Mouse (Mus musculus) spleen, adult 2 months (tissue): ENCODE results near the gene Fabp3. TPM values are rescaled to one million over a fixed set of nuclear protein-coding genes. Genes with fewer than 3 reads are reported as not detected.

Experiments
- DNase-seq, 2 experiments: peaks; one replicate each; pipeline versions ENCODE4 v3.0.0 to v3.0.0-alpha.2; 2012 to 2021; ENCODE audit warnings: low spot score in 2 of 2, low read depth in 1 of 2
- H3K27ac ChIP-seq: fragments of 200-500 bp; 2 replicates; pipeline ENCODE4 v1.5.1; 2012; ENCODE audit warnings: low read length, inconsistent platforms; ENCODE audit not compliant: insufficient read depth
- H3K27me3 ChIP-seq: fragments of 200-500 bp; 2 replicates; pipeline ENCODE4 v1.6.1; 2012; ENCODE audit warnings: mild to moderate bottlenecking, moderate library complexity, low read length, inconsistent platforms; ENCODE audit not compliant: control insufficient read depth, insufficient read depth
- H3K36me3 ChIP-seq: fragments of 200-500 bp; 2 replicates; pipeline ENCODE4 v1.6.1; 2012; ENCODE audit warnings: mild to moderate bottlenecking, low read length, inconsistent platforms; ENCODE audit not compliant: control insufficient read depth, insufficient read depth
- H3K4me1 ChIP-seq: fragments of 200-500 bp; 2 replicates; pipeline ENCODE4 v1.6.1; 2011; ENCODE audit warnings: inconsistent platforms; ENCODE audit not compliant: control insufficient read depth, insufficient read depth, insufficient read length
- H3K4me3 ChIP-seq: fragments of 200-500 bp; 2 replicates; pipeline ENCODE4 v1.5.1; 2011; ENCODE audit warnings: mild to moderate bottlenecking, inconsistent platforms; ENCODE audit not compliant: insufficient read depth, insufficient read length; ENCODE audit errors: extremely low read depth
- CTCF ChIP-seq: fragments of 200-500 bp; IDR thresholded peaks from 2 replicates; pipeline ENCODE4 v1.5.1; 2011; ENCODE audit warnings: mild to moderate bottlenecking, inconsistent platforms; ENCODE audit not compliant: insufficient read depth, insufficient read length, insufficient replicate concordance; ENCODE audit errors: extremely low read depth
- POLR2A ChIP-seq: fragments of 200-500 bp; IDR thresholded peaks from 2 replicates; pipeline ENCODE4 v1.6.1; 2011; ENCODE audit warnings: low read depth, low read length, inconsistent platforms
- WGBS: fragments of 180-500 bp; shearing (Covaris S2); methylation state at CpG from one replicate; pipeline ENCODE4 v1.1.7; 2018; 5-methylcytosine and 5-hydroxymethylcytosine counted together
- polyA plus RNA-seq: library from polyadenylated mRNA; depleted of rRNA; stranded (reverse); fragments of >200 nt; gene quantifications from 2 replicates; pipeline ENCODE4 v1.2.3, GENCODE M21; 2012

The Fabp3 gene
- polyA plus RNA-seq, 1 experiment = 0.54 TPM

DNA sequence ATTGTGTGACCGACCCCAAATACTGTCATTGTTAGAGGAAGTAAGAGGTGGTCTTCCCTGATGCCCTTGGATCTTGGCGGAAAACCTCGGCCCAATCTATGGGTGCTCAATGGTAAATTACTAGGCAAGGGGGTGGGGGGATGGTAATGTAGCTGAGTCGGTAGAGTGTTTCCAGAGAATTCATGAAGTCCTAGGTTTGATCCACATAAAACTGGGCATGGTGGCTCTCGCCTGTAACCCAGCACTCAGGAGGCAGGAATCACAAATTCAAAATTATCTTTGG is 32.6 kb upstream of the Fabp3 start:
- Histone ChIP-seq H3K36me3 (no peaks in the 10 kb centered on the region), H3K27ac (no peak overlapping the region), H3K27me3 (peaks cover 12% of the 10 kb centered on the region; the same call in 1 of the 2 replicates), H3K4me1 (no peaks in the 10 kb centered on the region), H3K4me3 (no peak overlapping the region)
- no peak for DNase-seq
- TF ChIP-seq POLR2A = no peak
- no peak for TF ChIP-seq CTCF
- 67% methylated on average over 5 of the region's 5 CpGs for WGBS

DNA sequence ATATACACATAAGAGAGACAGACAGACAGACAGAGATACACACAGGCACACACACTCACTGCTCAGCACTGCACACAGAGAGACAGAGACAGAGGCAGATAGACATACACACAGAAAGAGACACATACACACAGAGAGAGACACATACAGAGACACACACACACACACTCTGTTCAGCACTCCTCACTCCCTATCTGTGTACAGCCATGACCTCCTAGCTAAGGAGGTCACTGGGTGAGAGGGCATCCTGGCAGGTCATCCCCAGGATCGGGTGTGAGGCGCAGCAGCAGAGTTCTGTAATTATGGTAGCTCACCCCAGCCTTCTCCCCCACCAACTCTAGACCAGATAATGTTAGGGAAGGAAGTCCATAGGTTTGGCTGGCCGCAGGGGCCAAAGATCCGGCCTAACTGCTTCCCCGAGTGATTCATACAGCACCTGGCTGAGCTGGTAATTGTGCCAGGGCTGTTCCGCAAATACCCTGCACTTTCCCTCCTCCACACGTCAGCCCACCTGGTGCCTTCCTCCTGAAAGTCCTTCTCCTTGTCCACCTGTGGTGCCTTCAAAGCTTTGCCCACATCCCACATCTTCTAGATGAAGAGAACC is 31.7 kb upstream of the Fabp3 start:
- Histone ChIP-seq H3K36me3 (no peaks in the 10 kb centered on the region), H3K27me3 (peaks cover 12% of the 10 kb centered on the region; the same call in 1 of the 2 replicates), H3K4me1 (no peaks in the 10 kb centered on the region), H3K27ac (no peak overlapping the region), H3K4me3 (no peak overlapping the region)
- no peak for DNase-seq
- 39% methylated on average over 7 of the region's 7 CpGs for WGBS
- TF ChIP-seq CTCF = no peak
- no peak for TF ChIP-seq POLR2A

DNA sequence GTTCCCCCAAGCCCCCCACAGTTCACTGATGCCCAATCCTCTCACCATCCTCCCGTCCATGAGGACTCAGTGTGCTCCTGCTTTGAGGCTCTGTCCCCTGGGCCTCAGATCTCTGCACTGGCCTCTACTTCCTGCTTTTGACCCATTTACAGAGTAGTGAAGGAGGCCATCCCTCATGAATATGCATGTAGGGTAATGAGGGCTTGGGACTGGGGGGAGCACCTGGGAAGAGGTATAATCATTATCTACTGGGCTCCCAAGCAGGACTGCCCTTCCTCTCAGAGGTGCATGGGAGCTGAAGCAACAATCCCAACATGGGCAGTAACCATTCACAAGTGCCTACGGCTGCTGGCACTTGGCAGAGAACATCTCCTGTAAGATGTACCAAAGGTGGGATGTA is 29.3 kb upstream of the Fabp3 start, which contains the start of gene Serinc2:
Serinc2 (minus strand) TSS at position 101 of the 400 bp plus-strand sequence.
- no peak for DNase-seq
- peaks cover 9% of the 10 kb centered on the region; the same call in 1 of the 2 replicates for H3K27me3 ChIP-seq
- no peak within 1 kb of the TSS for H3K27ac ChIP-seq
- no peak within 1 kb of the TSS for H3K4me3 ChIP-seq
- TF ChIP-seq CTCF = no peak
- no peak for TF ChIP-seq POLR2A
- H3K36me3 ChIP-seq = no peaks in the 10 kb centered on the region
- WGBS = 76% methylated on average over 2 of the region's 2 CpGs
- H3K4me1 ChIP-seq = no peaks in the 10 kb centered on the region

DNA sequence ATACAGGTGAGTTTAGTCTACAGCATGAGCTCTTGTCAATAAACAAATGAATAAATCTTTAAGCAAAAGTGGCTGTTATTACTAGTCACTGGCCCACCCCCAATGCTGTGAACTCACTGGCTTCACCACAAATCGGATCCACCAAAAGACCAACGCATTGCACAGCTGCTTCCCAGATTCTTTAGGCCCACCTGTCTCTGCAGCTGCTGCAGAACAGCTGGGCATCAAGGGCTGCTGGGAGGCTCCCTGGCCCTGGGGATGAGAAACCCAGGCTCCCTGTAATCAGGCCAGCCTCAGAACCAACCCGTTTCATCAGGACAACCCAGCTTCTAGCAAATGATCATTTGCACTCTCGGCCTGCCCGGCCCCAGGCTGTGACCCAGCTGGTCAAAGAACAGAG is 25.5 kb upstream of the Fabp3 start:
- no peak for DNase-seq
- no peak for TF ChIP-seq POLR2A
- TF ChIP-seq CTCF = no peak
- H3K4me1 ChIP-seq = no peaks in the 10 kb centered on the region
- no peak overlapping the region for H3K4me3 ChIP-seq
- WGBS = 73% methylated on average over 5 of the region's 5 CpGs
- H3K36me3 ChIP-seq = no peaks in the 10 kb centered on the region
- H3K27me3 ChIP-seq = no peaks in the 10 kb centered on the region
- no peak overlapping the region for H3K27ac ChIP-seq

DNA sequence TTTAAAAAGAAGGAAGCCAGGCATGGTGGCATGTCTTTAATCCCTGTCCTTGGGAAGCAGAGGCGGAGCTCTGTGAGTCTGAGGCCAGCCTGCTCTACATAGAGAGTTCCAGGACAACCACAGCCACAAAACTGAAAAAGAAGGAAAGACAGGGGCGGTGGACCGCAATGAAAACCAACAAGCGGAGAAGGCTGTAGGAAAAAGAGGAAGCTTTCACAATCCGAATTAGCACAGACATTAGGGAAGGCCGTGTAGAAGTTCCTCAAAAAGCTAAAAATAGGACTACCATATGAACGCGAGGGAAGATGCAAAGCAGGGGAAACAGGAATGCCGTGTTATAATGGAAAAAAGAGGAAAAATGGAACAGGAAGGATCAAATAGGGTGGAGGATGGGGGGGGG is 24.6 kb upstream of the Fabp3 start:
- no peaks in the 10 kb centered on the region for H3K36me3 ChIP-seq
- no peak overlapping the region for H3K27ac ChIP-seq
- no peaks in the 10 kb centered on the region for H3K4me1 ChIP-seq
- no peak for TF ChIP-seq CTCF
- no peak for TF ChIP-seq POLR2A
- H3K27me3 ChIP-seq = no peaks in the 10 kb centered on the region
- 9% methylated on average over 9 of the region's 9 CpGs for WGBS
- no peak for DNase-seq
- no peak overlapping the region for H3K4me3 ChIP-seq

DNA sequence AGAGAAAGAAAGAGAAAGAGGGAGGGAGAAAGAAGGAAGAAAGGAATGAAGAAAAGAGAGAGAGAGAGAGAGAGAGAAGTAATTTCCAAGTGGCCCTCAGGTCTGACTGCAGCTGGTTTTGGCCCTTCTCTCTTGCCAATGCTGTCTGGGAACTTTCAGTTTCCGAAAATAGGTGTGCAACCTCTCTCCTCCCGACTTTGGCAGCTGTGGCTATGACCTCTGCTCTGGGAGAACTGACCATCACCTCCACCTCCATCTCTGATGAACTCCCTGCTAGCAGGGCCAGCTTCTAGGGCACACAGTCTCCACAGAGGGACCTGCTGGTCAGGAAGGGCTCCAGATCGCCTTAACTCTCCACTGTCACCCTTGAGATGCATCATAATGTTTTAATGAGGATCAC is 21.9 kb upstream of the Fabp3 start:
- 39% methylated on average over 3 of the region's 3 CpGs for WGBS
- H3K27ac ChIP-seq = no peak overlapping the region
- no peak overlapping the region for H3K4me3 ChIP-seq
- H3K27me3 ChIP-seq = no peaks in the 10 kb centered on the region
- no peaks in the 10 kb centered on the region for H3K4me1 ChIP-seq
- DNase-seq = no peak
- no peaks in the 10 kb centered on the region for H3K36me3 ChIP-seq
- TF ChIP-seq CTCF (no peak), POLR2A (no peak)

DNA sequence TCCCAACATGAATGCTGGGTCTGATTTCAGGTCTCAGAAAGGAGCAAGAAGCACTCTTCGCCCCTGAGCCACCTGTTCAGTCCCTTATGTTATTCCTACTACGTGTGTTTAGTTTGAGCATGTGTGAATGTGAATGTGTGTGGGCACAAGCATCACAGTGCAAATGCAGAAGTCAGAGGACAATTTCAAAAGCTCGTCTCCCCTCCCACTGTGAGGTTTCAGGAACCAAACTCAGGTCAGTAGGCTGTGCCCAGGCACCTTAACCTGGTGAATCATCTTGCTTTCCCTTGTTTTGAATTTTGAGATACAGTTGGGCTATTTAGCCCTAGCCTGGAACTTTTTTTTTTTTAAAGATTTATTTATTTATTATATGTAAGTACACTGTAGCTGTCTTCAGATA is 18.6 kb upstream of the Fabp3 start:
- H3K27ac ChIP-seq = no peak overlapping the region
- H3K4me3 ChIP-seq = no peak overlapping the region
- DNase-seq = no peak
- no peaks in the 10 kb centered on the region for H3K36me3 ChIP-seq
- TF ChIP-seq POLR2A = no peak
- no peak for TF ChIP-seq CTCF
- 48% methylated on average over 3 of the region's 3 CpGs for WGBS
- H3K27me3 ChIP-seq = no peaks in the 10 kb centered on the region
- no peaks in the 10 kb centered on the region for H3K4me1 ChIP-seq
